Mouse (Mus musculus): ENCODE results near the gene Ciz1. TPM values are rescaled to one million over a fixed set of nuclear protein-coding genes. Genes with fewer than 3 reads are reported as not detected.

Ciz1 gene
- polyA plus RNA-seq (2017; shearing (Covaris generic)) = 115 TPM

GRCm38 (mm10) chr2:32352151-32353006 is at the start of gene Ciz1:
Gene Ciz1, plus strand, starts transcription at chr2:32352327.

GRCm38 (mm10) chr2:32353007-32353542 is 948 bp downstream of the Ciz1 start, which contains the start of gene Dnm1:
Gene Dnm1, minus strand, starts transcription at chr2:32353338.

GRCm38 (mm10) chr2:32381775-32382223 is 29.7 kb downstream of the Ciz1 start, which contains the start of gene 1110008P14Rik:
Gene 1110008P14Rik, minus strand, starts transcription at chr2:32381938.

GRCm38 (mm10) chr2:32387706-32388490 is 35.8 kb downstream of the Ciz1 start, which contains the start of gene Lcn2:
Gene Lcn2, minus strand, starts transcription at chr2:32388252.

GRCm38 (mm10) chr2:32395484-32395945 is 43.4 kb downstream of the Ciz1 start, which contains the start of gene Ptges2:
Gene Ptges2, plus strand, starts transcription at chr2:32395896.

Other genes with a start within 250 kb of the Ciz1 start
- gene Prrc2b, start 201.2 kb upstream of the Ciz1 start, polyA plus RNA-seq (2017; shearing (Covaris generic)) = 49.4 TPM
- 2.6 TPM for gene Pomt1, start 115.7 kb upstream of the Ciz1 start, polyA plus RNA-seq (2017; shearing (Covaris generic))
- gene Uck1, start 92.2 kb upstream of the Ciz1 start, polyA plus RNA-seq (2017; shearing (Covaris generic)) = 74.0 TPM
- 31.5 TPM for gene Golga2, start 64.9 kb upstream of the Ciz1 start, polyA plus RNA-seq (2017; shearing (Covaris generic))
- gene Swi5, start 64.3 kb upstream of the Ciz1 start, polyA plus RNA-seq (2017; shearing (Covaris generic)) = 150 TPM
- gene Dnm1, start 1.0 kb downstream of the Ciz1 start, polyA plus RNA-seq (2017; shearing (Covaris generic)) = not detected
- 41.0 TPM for gene 1110008P14Rik, start 29.6 kb downstream of the Ciz1 start, polyA plus RNA-seq (2017; shearing (Covaris generic))
- not detected for gene Lcn2, start 35.9 kb downstream of the Ciz1 start, polyA plus RNA-seq (2017; shearing (Covaris generic))
- gene Ptges2, start 43.6 kb downstream of the Ciz1 start, polyA plus RNA-seq (2017; shearing (Covaris generic)) = 10.3 TPM
- 7.2 TPM for gene Naif1, start 98.1 kb downstream of the Ciz1 start, polyA plus RNA-seq (2017; shearing (Covaris generic))
- gene Slc25a25, start 99.1 kb downstream of the Ciz1 start, polyA plus RNA-seq (2017; shearing (Covaris generic)) = 34.0 TPM
- 136 TPM for gene Fam102a, start 183.0 kb downstream of the Ciz1 start, polyA plus RNA-seq (2017; shearing (Covaris generic))
- 76.0 TPM for gene Dpm2, start 218.5 kb downstream of the Ciz1 start, polyA plus RNA-seq (2017; shearing (Covaris generic))
- not detected for gene Pip5kl1, start 222.5 kb downstream of the Ciz1 start, polyA plus RNA-seq (2017; shearing (Covaris generic))
- not detected for gene 9430097D07Rik, start 223.4 kb downstream of the Ciz1 start, polyA plus RNA-seq (2017; shearing (Covaris generic))
- 26.7 TPM for gene St6galnac4, start 234.8 kb downstream of the Ciz1 start, polyA plus RNA-seq (2017; shearing (Covaris generic))
- 3.2 TPM for gene St6galnac6, start 247.4 kb downstream of the Ciz1 start, polyA plus RNA-seq (2017; shearing (Covaris generic))